Mouse (Mus musculus): ENCODE data around the gene Zbed3.
"Not testable (repeated sequence)": the region's sequence is repeated elsewhere in the genome, so short reads cannot be mapped to it uniquely, and the experiment has no call there.

Gene Zbed3

GRCm38 (mm10) chr13:95332086-95332899 is 8.9 kb downstream of the Zbed3 start:
- no peak for DNase-seq (ENCODE audit: low spot score)

- DNase-seq (ENCODE audit: low spot score) = no peak
These were observed 12.8 kb downstream of the Zbed3 start for GRCm38 (mm10) chr13:95336122-95336677.

DNA sequence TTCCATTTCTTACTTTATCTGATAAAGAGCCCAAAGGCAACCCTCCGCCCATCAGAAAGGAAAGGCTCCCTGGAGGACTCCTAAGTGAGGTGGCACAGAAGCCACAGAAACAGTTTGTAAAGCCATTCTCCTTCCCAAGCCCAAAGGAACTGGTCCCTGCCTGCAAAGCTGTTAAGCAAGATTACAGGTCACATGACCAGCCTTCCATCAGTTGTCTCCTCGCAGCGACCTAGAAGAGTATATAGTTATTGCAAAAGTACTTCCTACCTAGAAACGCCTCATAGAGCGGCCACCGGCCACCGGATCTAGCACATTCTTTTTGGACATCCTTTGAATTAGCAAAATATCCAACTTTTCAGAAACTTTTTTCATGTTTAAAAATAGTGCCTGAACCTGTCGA is 20.1 kb downstream of the Zbed3 start:
- DNase-seq (ENCODE audit: low spot score) = no peak

DNA sequence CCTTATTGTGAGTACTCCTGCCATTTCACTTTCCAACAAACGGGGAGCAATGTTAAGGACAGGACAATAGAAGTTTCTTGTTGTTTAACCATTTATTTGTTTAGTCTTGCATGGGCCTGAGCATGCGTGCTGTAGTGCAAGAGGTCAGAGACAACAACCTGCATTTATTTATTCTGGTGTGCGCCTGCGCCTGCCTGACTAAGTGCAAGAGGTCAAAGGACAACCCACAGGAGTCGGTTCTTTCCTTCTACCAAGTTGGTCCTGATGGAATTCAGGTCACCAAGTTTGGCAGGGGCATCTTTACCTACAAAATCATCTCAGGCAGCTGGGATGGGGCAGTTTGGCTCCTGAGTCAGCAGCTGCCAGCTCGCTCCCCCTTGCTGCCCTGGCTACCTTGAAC is 22.5 kb downstream of the Zbed3 start:
- DNase-seq (ENCODE audit: low spot score) = no peak

GRCm38 (mm10) chr13:95347018-95347696 is 23.7 kb downstream of the Zbed3 start:
- peak; percentile 53 for DNase-seq (ENCODE audit: low spot score)

DNA sequence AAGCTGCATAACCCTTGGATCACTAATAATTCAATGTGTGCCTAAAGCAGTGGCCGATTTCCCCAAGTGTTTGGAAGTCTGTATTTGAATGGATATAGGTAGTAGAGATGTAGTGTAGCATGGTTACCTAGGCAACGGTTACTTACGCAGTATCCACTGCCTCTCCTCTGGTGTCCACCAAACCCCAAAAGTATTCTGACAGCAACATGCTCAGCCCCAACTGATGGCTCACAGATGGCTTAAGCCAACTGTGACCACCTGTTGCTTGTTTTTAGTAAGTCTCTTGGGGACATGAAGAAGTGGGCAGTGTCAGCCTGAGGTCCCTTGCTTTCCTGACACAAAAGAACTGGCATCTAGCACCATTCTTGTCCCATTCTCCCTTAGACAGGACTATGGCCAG is 25.1 kb downstream of the Zbed3 start:
- no peak for DNase-seq (ENCODE audit: low spot score)

DNA sequence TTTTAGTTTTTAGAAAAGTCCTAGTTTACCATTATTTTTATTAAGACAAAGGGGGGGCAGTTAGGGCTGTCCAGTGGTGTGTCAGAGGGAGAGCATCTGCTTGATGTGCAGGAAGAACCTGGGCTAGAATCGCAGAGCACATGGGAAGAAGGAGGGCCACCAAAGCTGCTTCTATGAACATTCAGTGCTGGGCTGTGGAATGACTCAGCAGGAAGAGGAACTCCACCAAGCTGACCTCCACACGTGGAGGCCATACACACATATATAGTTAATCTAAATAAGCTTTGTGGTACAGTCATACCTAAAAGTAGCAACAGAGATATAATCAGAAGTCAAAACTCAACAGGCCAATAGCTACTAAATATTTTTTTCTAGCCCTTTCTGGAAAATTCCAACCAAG is 34.8 kb downstream of the Zbed3 start:
- DNase-seq (ENCODE audit: low spot score) = no peak

DNA sequence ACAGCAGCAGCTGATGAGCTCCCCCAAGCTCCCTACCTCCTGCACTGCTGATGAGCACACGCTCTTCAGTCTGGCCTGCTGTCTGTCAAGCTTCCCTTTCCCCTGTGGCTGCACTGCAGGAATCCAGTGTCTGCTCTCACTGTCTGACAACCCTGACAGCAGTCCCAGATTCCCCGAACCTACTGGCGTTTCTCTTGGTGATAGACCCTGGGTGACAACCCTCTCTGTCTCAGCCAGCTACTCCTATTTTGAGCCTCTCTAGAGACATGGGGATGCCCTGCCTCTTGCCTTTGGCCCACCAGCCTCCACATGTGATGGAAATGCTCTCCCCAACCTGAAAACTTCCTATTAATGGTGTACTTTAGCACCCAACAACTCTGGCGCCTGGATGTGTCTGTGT is 40.0 kb downstream of the Zbed3 start:
- DNase-seq (ENCODE audit: low spot score) = no peak

- DNase-seq (ENCODE audit: low spot score) = no peak
These were observed 42.9 kb downstream of the Zbed3 start for GRCm38 (mm10) chr13:95366356-95366755.

- peak; percentile 68 for DNase-seq (ENCODE audit: low spot score)
These were observed 51.5 kb downstream of the Zbed3 start, which contains the start of gene Aggf1 for GRCm38 (mm10) chr13:95374701-95375553. TSS of gene Aggf1 (minus strand) at chr13:95375352.

- no peak for DNase-seq (ENCODE audit: low spot score)
These were observed 52.1 kb downstream of the Zbed3 start for GRCm38 (mm10) chr13:95375554-95375914.

- DNase-seq (ENCODE audit: low spot score) = not testable (repeated sequence)
These were observed 53.4 kb downstream of the Zbed3 start for GRCm38 (mm10) chr13:95376689-95377289.

DNA sequence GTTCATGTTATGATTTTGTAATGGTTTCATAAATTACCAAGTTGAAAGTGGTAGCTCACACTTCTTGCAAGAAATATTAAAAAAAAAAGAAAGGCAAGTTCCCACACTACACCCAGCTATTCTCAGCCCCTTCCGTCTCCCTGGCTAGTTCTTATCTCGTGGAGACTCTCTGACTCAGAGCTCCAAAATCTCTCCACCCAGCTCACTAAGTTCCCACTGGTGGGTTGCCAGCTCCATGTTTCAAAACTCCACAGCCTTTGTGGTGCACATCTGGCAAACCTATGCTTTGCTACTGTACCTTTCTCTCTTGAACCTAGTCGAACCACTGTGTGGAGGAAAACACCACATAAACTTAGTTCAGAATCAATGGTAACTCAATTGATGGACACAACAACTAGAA is 55.3 kb downstream of the Zbed3 start:
- no peak for DNase-seq (ENCODE audit: low spot score)

- DNase-seq (ENCODE audit: low spot score) = no peak
These were observed 59.0 kb downstream of the Zbed3 start for GRCm38 (mm10) chr13:95382418-95382817.
